Mouse (Mus musculus): ENCODE results near the gene Dnaaf3. TPM values are rescaled to one million over a fixed set of nuclear protein-coding genes. Genes with fewer than 3 reads are reported as not detected.

Gene Dnaaf3
- polyA plus RNA-seq, 1 experiment, result not detected

GRCm38 (mm10) chr7:4492284-4493224 is 39.7 kb downstream of the Dnaaf3 start:
- 79% methylated on average over 13 of the region's 13 CpGs for whole genome bisulfite sequencing
- H3K4me1 ChIP-seq (ENCODE audit: control insufficient read depth, insufficient read depth, low read length), result peaks cover 12% of the 10 kb centered on the region

GRCm38 (mm10) chr7:4491308-4491707 is 40.9 kb downstream of the Dnaaf3 start:
- no peak overlapping the region for H3K27ac ChIP-seq (ENCODE audit: insufficient read depth, low read depth, low read length)
- no peak overlapping the region for H3K4me3 ChIP-seq (ENCODE audit: insufficient read depth, low read depth, low read length)
- TF ChIP-seq POLR2A (IDR thresholded peaks at IDR 0.05; ENCODE audit: insufficient read depth, low read depth, low read length) (no peak), CTCF (IDR thresholded peaks at IDR 0.05; ENCODE audit: insufficient read depth, low read depth, low read length) (no peak)
- H3K4me1 ChIP-seq (ENCODE audit: control insufficient read depth, insufficient read depth, low read length), result peaks cover 7% of the 10 kb centered on the region; the same call in 1 of the 2 replicates
- WGBS, result 74% methylated on average over 6 of the region's 6 CpGs

More at GRCm38 (mm10) chr7:4492284-4493224, 39.7 kb downstream of the Dnaaf3 start:
- TF ChIP-seq POLR2A (IDR thresholded peaks at IDR 0.05; ENCODE audit: insufficient read depth, low read depth, low read length) (no peak), CTCF (IDR thresholded peaks at IDR 0.05; ENCODE audit: insufficient read depth, low read depth, low read length) (no peak)
- Histone ChIP-seq H3K4me3 (ENCODE audit: insufficient read depth, low read depth, low read length) (no peak overlapping the region), H3K27ac (ENCODE audit: insufficient read depth, low read depth, low read length) (no peak overlapping the region)

- H3K27ac ChIP-seq (ENCODE audit: insufficient read depth, low read depth, low read length), result no peak overlapping the region
- peaks cover 16% of the 10 kb centered on the region for H3K4me1 ChIP-seq (ENCODE audit: control insufficient read depth, insufficient read depth, low read length)
- WGBS, result 90% methylated on average over 12 of the region's 12 CpGs
- TF ChIP-seq CTCF (IDR thresholded peaks at IDR 0.05; ENCODE audit: insufficient read depth, low read depth, low read length), result no peak
- no peak for TF ChIP-seq POLR2A (IDR thresholded peaks at IDR 0.05; ENCODE audit: insufficient read depth, low read depth, low read length)
- no peak overlapping the region for H3K4me3 ChIP-seq (ENCODE audit: insufficient read depth, low read depth, low read length)
Measured at GRCm38 (mm10) chr7:4482281-4482680, 50.0 kb downstream of the Dnaaf3 start.

DNA sequence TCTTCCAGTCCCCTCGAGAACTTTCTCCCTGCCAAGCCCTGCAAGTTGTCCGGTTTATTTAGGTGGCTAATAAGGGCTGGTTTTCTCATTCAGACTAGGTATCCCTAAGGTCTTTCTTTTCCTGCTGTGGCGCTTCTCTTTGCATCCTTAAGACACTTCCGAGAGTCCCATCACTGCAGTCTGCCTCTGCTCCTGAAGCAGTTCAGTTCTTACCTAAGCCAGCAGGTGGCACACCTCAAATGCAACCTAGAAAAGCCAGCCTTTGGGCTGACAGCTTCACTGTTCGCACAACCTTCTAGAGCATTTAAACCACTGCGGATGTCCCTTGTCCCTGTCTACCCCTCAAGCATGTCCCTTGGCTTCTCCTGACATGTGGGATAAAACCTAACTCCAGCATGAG is 52.6 kb downstream of the Dnaaf3 start:
- no peak overlapping the region for H3K4me3 ChIP-seq (ENCODE audit: insufficient read depth, low read depth, low read length)
- no peak for TF ChIP-seq CTCF (IDR thresholded peaks at IDR 0.05; ENCODE audit: insufficient read depth, low read depth, low read length)
- TF ChIP-seq POLR2A (IDR thresholded peaks at IDR 0.05; ENCODE audit: insufficient read depth, low read depth, low read length), result no peak
- no peak overlapping the region for H3K27ac ChIP-seq (ENCODE audit: insufficient read depth, low read depth, low read length)
- H3K4me1 ChIP-seq (ENCODE audit: control insufficient read depth, insufficient read depth, low read length), result peaks cover 19% of the 10 kb centered on the region
- 36% methylated on average over 6 of the region's 6 CpGs for WGBS

GRCm38 (mm10) chr7:4478796-4479291 is 53.4 kb downstream of the Dnaaf3 start:
- Histone ChIP-seq H3K27ac (ENCODE audit: insufficient read depth, low read depth, low read length) (no peak overlapping the region), H3K4me3 (ENCODE audit: insufficient read depth, low read depth, low read length) (peak overlapping the region; percentile 33), H3K4me1 (ENCODE audit: control insufficient read depth, insufficient read depth, low read length) (peaks cover 19% of the 10 kb centered on the region)
- no peak for TF ChIP-seq POLR2A (IDR thresholded peaks at IDR 0.05; ENCODE audit: insufficient read depth, low read depth, low read length)
- no peak for TF ChIP-seq CTCF (IDR thresholded peaks at IDR 0.05; ENCODE audit: insufficient read depth, low read depth, low read length)
- 13% methylated on average over 16 of the region's 16 CpGs for WGBS

- no peak overlapping the region for H3K27ac ChIP-seq (ENCODE audit: insufficient read depth, low read depth, low read length)
- peaks cover 19% of the 10 kb centered on the region for H3K4me1 ChIP-seq (ENCODE audit: control insufficient read depth, insufficient read depth, low read length)
- WGBS, result 4% methylated on average over 39 of the region's 39 CpGs
- peak overlapping the region; percentile 33 for H3K4me3 ChIP-seq (ENCODE audit: insufficient read depth, low read depth, low read length)
- TF ChIP-seq CTCF (IDR thresholded peaks at IDR 0.05; ENCODE audit: insufficient read depth, low read depth, low read length), result no peak
- no peak for TF ChIP-seq POLR2A (IDR thresholded peaks at IDR 0.05; ENCODE audit: insufficient read depth, low read depth, low read length)
Measured at GRCm38 (mm10) chr7:4478021-4478795, 54.0 kb downstream of the Dnaaf3 start.

DNA sequence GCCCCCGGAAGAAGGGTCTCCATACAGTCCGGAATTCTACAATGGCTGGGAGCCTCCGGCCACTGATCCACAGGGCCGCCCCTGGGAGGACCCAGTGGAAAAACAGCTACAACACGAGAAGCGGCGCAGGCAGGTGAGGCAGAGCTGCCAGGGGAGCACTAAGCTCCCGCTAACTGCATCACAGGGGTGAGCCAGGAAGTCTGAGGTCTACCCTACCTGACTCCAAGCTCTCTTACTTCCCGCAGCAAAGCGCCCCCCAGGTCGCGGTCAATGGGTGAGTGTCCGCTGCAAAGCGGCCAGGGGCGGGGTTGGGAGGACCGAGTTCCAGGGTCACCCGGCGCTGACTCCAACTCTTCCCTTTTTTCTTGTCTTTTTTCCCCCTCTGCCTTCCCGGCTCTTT is 58.3 kb downstream of the Dnaaf3 start:
- WGBS, result 18% methylated on average over 19 of the region's 19 CpGs
- TF ChIP-seq POLR2A (IDR thresholded peaks at IDR 0.05; ENCODE audit: insufficient read depth, low read depth, low read length), result no peak
- TF ChIP-seq CTCF (IDR thresholded peaks at IDR 0.05; ENCODE audit: insufficient read depth, low read depth, low read length), result no peak
- Histone ChIP-seq H3K27ac (ENCODE audit: insufficient read depth, low read depth, low read length) (no peak overlapping the region), H3K4me1 (ENCODE audit: control insufficient read depth, insufficient read depth, low read length) (peaks cover 26% of the 10 kb centered on the region), H3K4me3 (ENCODE audit: insufficient read depth, low read depth, low read length) (no peak overlapping the region)

Other genes starting within 250 kb of the Dnaaf3 start
- gene Ncr1, start 194.7 kb downstream of the Dnaaf3 start, polyA plus RNA-seq (2012; ENCODE audit: insufficient read depth, insufficient read length, low replicate concordance, missing spikeins), result not detected in 2 replicates
- gene Gp6, start 134.7 kb downstream of the Dnaaf3 start, polyA plus RNA-seq (2012; ENCODE audit: insufficient read depth, insufficient read length, low replicate concordance, missing spikeins), result not detected in 2 replicates
- gene Rdh13, start 86.8 kb downstream of the Dnaaf3 start, polyA plus RNA-seq (2012; ENCODE audit: insufficient read depth, insufficient read length, low replicate concordance, missing spikeins), result not detected in 2 replicates
- not detected in 2 replicates for gene Eps8l1, start 71.8 kb downstream of the Dnaaf3 start, polyA plus RNA-seq (2012; ENCODE audit: insufficient read depth, insufficient read length, low replicate concordance, missing spikeins)
- gene Ppp1r12c, start 30.8 kb downstream of the Dnaaf3 start, polyA plus RNA-seq (2012; ENCODE audit: insufficient read depth, insufficient read length, low replicate concordance, missing spikeins), result not detected in 2 replicates
- gene Tnnt1, start 16.1 kb downstream of the Dnaaf3 start, polyA plus RNA-seq (2012; ENCODE audit: insufficient read depth, insufficient read length, low replicate concordance, missing spikeins), result not detected in 2 replicates
- gene Tnni3, start 8.2 kb downstream of the Dnaaf3 start, polyA plus RNA-seq (2012; ENCODE audit: insufficient read depth, insufficient read length, low replicate concordance, missing spikeins), result not detected in 2 replicates
- not detected in 2 replicates for gene Syt5, start 15.1 kb upstream of the Dnaaf3 start, polyA plus RNA-seq (2012; ENCODE audit: insufficient read depth, insufficient read length, low replicate concordance, missing spikeins)
- gene Ptprh, start 71.6 kb upstream of the Dnaaf3 start, polyA plus RNA-seq (2012; ENCODE audit: insufficient read depth, insufficient read length, low replicate concordance, missing spikeins), result not detected in 2 replicates
- not detected in 2 replicates for gene Tmem86b, start 99.0 kb upstream of the Dnaaf3 start, polyA plus RNA-seq (2012; ENCODE audit: insufficient read depth, insufficient read length, low replicate concordance, missing spikeins)
- gene Ppp6r1, start 126.6 kb upstream of the Dnaaf3 start, polyA plus RNA-seq (2012; ENCODE audit: insufficient read depth, insufficient read length, low replicate concordance, missing spikeins), result 310 and 891 TPM in 2 replicates
- gene Hspbp1, start 152.6 kb upstream of the Dnaaf3 start, polyA plus RNA-seq (2012; ENCODE audit: insufficient read depth, insufficient read length, low replicate concordance, missing spikeins), result not detected in 2 replicates
- gene Brsk1, start 158.2 kb upstream of the Dnaaf3 start, polyA plus RNA-seq (2012; ENCODE audit: insufficient read depth, insufficient read length, low replicate concordance, missing spikeins), result not detected in 2 replicates
- not detected in 2 replicates for gene Tmem150b, start 192.8 kb upstream of the Dnaaf3 start, polyA plus RNA-seq (2012; ENCODE audit: insufficient read depth, insufficient read length, low replicate concordance, missing spikeins)
- not detected in 2 replicates for gene Kmt5c, start 207.7 kb upstream of the Dnaaf3 start, polyA plus RNA-seq (2012; ENCODE audit: insufficient read depth, insufficient read length, low replicate concordance, missing spikeins)
- not detected in 2 replicates for gene Cox6b2, start 220.6 kb upstream of the Dnaaf3 start, polyA plus RNA-seq (2012; ENCODE audit: insufficient read depth, insufficient read length, low replicate concordance, missing spikeins)
- gene Fam71e2, start 238.8 kb upstream of the Dnaaf3 start, polyA plus RNA-seq (2012; ENCODE audit: insufficient read depth, insufficient read length, low replicate concordance, missing spikeins), result not detected in 2 replicates

Data from olfactory bulb, adult 2 months (tissue).